Mouse (Mus musculus) heart, embryonic 15.5 days (tissue): ENCODE measurements around the gene Tpr. TPM values are rescaled to one million over a fixed set of nuclear protein-coding genes. Genes with fewer than 3 reads are reported as not detected.

Source experiments
- ATAC-seq: fragments of 200-750 bp; cut with Nextera tagmentation; replicated peaks from 2 replicates; pipeline ENCODE4 v1.8.0; 2017; ENCODE audit warnings: low read depth, moderate TSS enrichment; ENCODE audit not compliant: insufficient number of reproducible peaks, insufficient read depth, low FRiP score
- H3K27ac ChIP-seq: fragments of 300-500 bp; sonication (generic); 2 replicates; pipeline ENCODE4 v1.5.1; 2015; ENCODE audit warnings: mild to moderate bottlenecking, inconsistent platforms
- H3K27me3 ChIP-seq: fragments of 300-500 bp; sonication (generic); 2 replicates; pipeline ENCODE4 v1.6.1; 2015; ENCODE audit warnings: inconsistent platforms
- H3K36me3 ChIP-seq: fragments of 300-500 bp; sonication (generic); 2 replicates; pipeline ENCODE4 v1.6.1; 2015; ENCODE audit warnings: mild to moderate bottlenecking, inconsistent platforms
- H3K4me1 ChIP-seq: fragments of 300-500 bp; sonication (generic); replicated peaks from 2 replicates; pipeline ENCODE4 v1.6.1; 2015; ENCODE audit warnings: inconsistent platforms
- H3K4me2 ChIP-seq: fragments of 300-500 bp; sonication (generic); 2 replicates; pipeline ENCODE4 v1.6.1; 2015; ENCODE audit warnings: inconsistent platforms, mild to moderate bottlenecking, moderate library complexity
- H3K4me3 ChIP-seq: fragments of 300-500 bp; sonication (generic); 2 replicates; pipeline ENCODE4 v1.5.1; 2015; ENCODE audit warnings: mild to moderate bottlenecking, inconsistent platforms
- H3K9ac ChIP-seq: fragments of 300-500 bp; sonication (generic); 2 replicates; pipeline ENCODE4 v1.6.1; 2015; ENCODE audit warnings: mild to moderate bottlenecking, inconsistent platforms
- H3K9me3 ChIP-seq: fragments of 300-500 bp; sonication (generic); replicated peaks from 2 replicates; pipeline ENCODE4 v1.6.1; 2016; ENCODE audit warnings: inconsistent platforms
- WGBS: fragments of 180-500 bp; shearing (Covaris S2); methylation state at CpG from one replicate; pipeline ENCODE4 v1.1.7; 2015; ENCODE audit warnings: mixed read lengths; 5-methylcytosine and 5-hydroxymethylcytosine counted together
- polyA plus RNA-seq: library from polyadenylated mRNA; unstranded; fragments of >200 nt; fragmentation: Nextera tagmentation; extraction: Ambion mirVana; gene quantifications from 2 replicates; pipeline ENCODE4 v1.2.1, GENCODE M21; 2015

Tpr gene
- polyA plus RNA-seq, result 107 and 129 TPM in 2 replicates

DNA sequence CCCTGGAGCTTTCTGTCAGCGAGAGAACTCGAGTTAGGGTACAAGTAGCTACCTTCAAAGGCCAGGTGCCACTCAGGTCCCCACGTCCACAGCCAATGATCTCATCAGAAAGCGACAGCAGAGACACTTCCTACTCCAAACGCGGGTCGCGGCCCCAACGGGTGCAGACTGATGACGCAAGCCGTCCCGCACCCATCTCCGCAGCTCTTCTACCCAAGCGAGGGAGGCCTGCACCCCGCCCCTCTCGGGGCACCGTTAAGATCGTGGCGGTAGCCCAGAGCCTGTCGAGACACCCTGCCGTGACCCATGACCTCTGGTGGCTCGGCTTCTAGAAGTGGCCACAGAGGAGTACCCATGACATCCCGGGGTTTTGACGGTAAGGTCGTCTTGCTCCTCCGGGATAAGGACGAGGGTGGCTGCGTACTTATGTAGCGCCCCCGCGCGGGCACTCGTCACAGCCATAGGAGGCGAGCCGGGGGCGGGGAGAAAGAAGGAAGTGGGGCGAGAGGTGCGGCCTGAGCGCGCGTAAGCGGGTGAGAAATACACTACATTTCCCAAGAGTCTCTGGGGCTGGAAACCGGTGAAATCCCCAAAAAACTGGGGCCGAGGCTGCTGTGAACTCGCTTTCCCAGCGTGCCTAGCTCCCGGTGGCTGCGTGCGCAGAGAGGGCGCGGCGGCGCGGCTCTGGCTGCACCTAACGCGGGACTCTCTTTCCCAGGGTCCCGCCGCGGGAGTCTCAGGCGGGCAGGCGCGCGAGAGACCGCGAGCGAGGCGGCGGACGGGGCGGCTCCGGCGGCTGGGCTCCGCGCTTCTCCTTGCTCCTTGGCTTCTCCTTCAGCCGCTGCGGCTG lies at the start of gene Tpr, which contains the start of gene Odr4:
Gene Tpr (plus strand): TSS at position 201 of the 850 bp plus-strand sequence.
Gene Odr4 (minus strand): TSS at position 443 of the 850 bp plus-strand sequence.
- Histone ChIP-seq H3K9ac (peak within 1 kb of the TSS; percentile 64), H3K9me3 (no peaks in the 10 kb centered on the region), H3K4me1 (peaks cover 8% of the 10 kb centered on the region), H3K4me3 (peak within 1 kb of the TSS; percentile 61), H3K27ac (peak within 1 kb of the TSS; percentile 93), H3K27me3 (no peaks in the 10 kb centered on the region), H3K36me3 (peaks cover 31% of the 10 kb centered on the region), H3K4me2 (peak within 1 kb of the TSS; percentile 68)
- peak; percentile 97 for ATAC-seq
- WGBS, result under 1% methylated on average over 74 of the region's 76 CpGs

DNA sequence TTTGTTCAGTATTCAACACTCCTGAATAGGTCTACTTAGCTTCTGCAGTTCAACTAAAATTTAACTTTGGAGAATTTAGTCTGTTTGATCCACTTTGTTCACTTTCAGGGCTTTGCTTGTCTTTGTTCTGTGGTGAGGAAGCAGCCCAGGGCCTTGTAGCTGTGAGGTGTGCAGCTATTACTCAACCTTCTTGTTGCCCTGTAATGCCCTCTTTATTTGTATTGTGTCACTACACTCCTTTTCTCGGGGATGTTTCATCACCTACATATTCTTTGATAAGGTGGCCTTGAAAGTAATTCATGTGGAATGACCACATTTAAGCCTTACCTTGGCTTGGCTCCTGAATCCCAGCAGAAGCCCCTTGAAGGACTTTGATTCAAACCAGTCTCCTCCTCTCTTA lies 31.8 kb upstream of the Tpr start:
- H3K27me3 ChIP-seq, result no peaks in the 10 kb centered on the region
- H3K4me1 ChIP-seq, result no peaks in the 10 kb centered on the region
- peaks cover 39% of the 10 kb centered on the region for H3K36me3 ChIP-seq
- H3K4me3 ChIP-seq, result no peak overlapping the region
- no peak overlapping the region for H3K27ac ChIP-seq
- H3K9me3 ChIP-seq, result no peaks in the 10 kb centered on the region
- no peak overlapping the region for H3K9ac ChIP-seq
- no peak for ATAC-seq
- WGBS, result 95% methylated on average over 1 of the region's 1 CpGs
- no peak overlapping the region for H3K4me2 ChIP-seq

DNA sequence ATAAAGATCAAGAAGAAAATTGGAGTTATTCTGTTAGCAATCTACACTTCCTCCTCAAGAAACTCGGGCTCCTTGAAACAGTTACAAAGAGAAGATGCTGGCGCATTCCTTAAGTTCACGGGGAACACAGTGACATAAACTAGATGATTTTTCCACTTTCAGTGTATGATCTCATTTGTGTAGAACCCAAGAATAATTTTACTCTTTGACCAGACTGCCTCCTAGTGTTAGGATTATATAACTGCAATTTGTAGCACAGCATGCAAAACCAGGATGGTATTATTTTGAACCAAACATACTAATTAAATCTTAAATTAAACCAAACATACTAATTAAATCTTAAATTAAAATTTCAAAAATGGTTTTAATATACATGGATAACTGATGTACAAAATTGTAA lies 19.7 kb upstream of the Tpr start:
- Histone ChIP-seq H3K4me2 (no peak overlapping the region), H3K36me3 (peaks cover 11% of the 10 kb centered on the region; the same call in 1 of the 2 replicates), H3K9me3 (no peaks in the 10 kb centered on the region), H3K9ac (no peak overlapping the region), H3K4me3 (no peak overlapping the region), H3K4me1 (no peaks in the 10 kb centered on the region), H3K27me3 (no peaks in the 10 kb centered on the region), H3K27ac (no peak overlapping the region)
- no peak for ATAC-seq
- 68% methylated on average over 3 of the region's 3 CpGs for WGBS

DNA sequence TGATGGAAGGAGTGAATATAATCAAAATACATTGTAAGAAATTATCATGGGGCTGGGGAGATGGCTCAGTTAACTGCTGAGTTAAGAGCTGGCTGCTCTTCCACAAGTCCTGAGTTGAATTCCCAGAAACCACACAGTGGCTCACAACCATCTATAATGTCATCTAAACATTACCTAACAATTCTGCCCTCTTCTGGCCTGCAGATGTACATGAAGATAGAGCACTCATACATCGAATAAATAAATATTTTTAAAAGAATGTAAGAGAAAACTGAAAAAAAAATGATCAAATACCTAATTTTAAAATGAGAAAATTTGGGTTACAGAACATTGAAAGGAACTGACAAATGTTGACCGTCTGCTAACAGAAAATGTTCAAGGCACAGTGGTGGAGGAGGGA lies 18.4 kb upstream of the Tpr start:
- Histone ChIP-seq H3K4me2 (no peak overlapping the region), H3K27me3 (no peaks in the 10 kb centered on the region), H3K36me3 (peaks cover 14% of the 10 kb centered on the region; the same call in 1 of the 2 replicates), H3K4me1 (no peaks in the 10 kb centered on the region), H3K9ac (no peak overlapping the region), H3K4me3 (no peak overlapping the region), H3K27ac (no peak overlapping the region), H3K9me3 (no peaks in the 10 kb centered on the region)
- no peak for ATAC-seq
- WGBS, result 86% methylated on average over 2 of the region's 2 CpGs

DNA sequence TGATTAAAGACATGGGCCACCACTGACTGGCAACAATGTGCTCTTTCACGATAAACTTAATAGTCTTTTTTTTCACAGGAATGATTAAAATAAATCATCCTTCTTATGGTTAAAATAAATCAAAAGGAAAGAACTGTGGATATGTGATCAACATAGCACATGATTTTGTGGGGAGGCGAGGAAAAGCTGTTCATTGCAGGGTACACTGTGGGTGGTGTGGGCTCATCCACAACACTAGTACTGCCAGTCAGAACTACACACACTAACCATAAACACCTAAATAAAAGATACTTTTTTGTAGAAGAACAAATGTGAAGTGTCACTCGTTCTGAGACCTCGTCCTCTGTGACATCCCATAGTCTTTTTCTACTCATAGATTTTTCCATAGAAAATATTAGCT lies 8.5 kb upstream of the Tpr start:
- H3K4me3 ChIP-seq, result no peak overlapping the region
- no peaks in the 10 kb centered on the region for H3K4me1 ChIP-seq
- ATAC-seq, result no peak
- peaks cover 45% of the 10 kb centered on the region for H3K36me3 ChIP-seq
- no peaks in the 10 kb centered on the region for H3K9me3 ChIP-seq
- no peak overlapping the region for H3K9ac ChIP-seq
- no peak overlapping the region for H3K27ac ChIP-seq
- H3K4me2 ChIP-seq, result no peak overlapping the region
- H3K27me3 ChIP-seq, result no peaks in the 10 kb centered on the region
- 92% methylated on average over 4 of the region's 4 CpGs for WGBS

DNA sequence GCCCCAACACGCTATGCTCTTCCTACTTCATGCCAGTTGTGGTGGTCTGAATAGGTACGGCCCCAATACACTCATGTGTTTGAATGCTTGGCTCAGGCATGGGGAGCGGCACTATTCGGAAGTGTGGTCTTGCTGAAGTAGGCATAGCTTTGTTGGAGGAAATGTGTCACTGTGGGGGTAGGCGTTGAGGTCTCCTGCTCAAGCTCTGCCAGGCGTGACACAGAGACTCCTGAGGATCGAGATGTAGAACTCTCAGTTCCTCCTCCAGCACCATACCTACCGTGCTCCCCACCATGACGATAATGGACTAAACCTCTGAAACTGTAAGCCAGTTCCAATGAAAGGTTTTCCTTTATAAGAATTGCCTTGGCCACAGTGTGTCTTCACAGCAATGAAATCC lies 5.1 kb upstream of the Tpr start:
- Histone ChIP-seq H3K27ac (no peak overlapping the region), H3K9ac (no peak overlapping the region), H3K4me1 (peaks cover 4% of the 10 kb centered on the region), H3K9me3 (no peaks in the 10 kb centered on the region), H3K4me2 (no peak overlapping the region), H3K4me3 (no peak overlapping the region), H3K27me3 (no peaks in the 10 kb centered on the region), H3K36me3 (peaks cover 48% of the 10 kb centered on the region)
- 90% methylated on average over 9 of the region's 9 CpGs for WGBS
- no peak for ATAC-seq

DNA sequence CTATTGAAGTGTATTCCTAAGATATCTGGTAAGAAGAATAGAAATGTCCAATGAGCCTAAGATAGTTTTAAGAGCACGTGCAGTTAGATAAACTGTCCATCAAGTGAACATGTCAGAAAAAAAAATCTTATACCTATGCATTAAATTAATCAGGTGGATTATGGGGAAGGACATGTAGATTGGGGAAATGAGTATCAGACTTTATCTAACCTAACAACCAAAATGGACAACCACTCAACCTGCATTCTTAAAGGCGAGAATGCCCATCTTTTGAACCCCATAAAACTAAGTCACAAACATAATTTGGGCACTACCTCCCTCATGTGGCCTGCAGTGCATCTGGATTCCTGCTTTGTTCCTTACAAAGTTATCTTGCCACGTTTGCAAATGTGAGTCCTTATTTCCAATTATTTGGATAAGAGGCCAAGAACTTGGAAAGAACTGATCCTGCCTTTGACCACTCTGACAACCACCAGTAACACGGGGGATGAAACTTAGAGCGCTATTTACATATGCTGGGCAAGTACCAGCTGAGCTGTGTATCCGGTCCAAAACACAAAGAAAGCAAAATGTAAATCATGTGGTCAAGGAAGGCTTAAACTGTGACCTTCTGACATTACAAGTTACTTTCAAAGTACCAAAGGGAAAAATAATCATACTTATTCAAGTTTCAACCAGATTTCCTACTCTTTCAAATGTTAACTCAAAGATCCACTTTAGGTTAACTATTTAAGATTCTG lies 3.1 kb upstream of the Tpr start:
- peaks cover 37% of the 10 kb centered on the region for H3K36me3 ChIP-seq
- no peaks in the 10 kb centered on the region for H3K9me3 ChIP-seq
- 89% methylated on average over 6 of the region's 6 CpGs for WGBS
- ATAC-seq, result no peak
- no peaks in the 10 kb centered on the region for H3K27me3 ChIP-seq
- peaks cover 4% of the 10 kb centered on the region for H3K4me1 ChIP-seq
- H3K27ac ChIP-seq, result no peak overlapping the region
- H3K4me3 ChIP-seq, result no peak overlapping the region
- no peak overlapping the region for H3K4me2 ChIP-seq
- H3K9ac ChIP-seq, result no peak overlapping the region

DNA sequence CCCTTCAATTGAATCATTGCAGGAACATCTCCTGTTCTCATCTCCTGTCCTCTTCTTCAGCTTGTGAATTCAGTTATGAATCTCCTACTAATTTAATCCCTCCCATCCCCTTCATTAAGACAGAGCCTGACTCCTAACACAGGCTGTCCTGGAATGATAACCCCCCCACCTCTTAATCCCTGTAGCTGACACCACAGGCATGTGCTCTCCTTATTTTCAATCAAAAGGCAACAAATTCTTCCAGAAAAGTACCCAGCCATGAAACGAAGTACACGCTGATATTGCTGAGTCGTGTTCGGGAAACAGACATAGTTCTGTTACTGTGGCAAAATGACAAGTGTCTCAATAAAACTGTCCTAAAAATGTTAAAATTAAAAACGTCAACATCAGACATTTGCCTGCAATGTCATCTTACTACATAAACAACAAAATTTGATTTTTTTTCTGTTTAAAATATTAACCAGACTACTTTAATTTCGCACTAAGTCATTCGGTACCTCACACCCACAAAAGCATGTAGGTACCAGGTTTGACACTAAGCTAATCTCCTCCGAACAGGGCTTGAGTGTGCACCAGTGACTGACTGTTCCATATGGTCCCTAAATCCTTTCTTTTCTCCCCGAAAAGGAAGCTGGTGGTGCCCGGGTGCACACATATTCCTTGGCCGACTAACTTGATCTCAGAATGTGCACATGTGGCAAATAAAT lies 554 bp upstream of the Tpr start:
- WGBS, result 18% methylated on average over 11 of the region's 11 CpGs
- peak overlapping the region; percentile 61 for H3K4me3 ChIP-seq
- no peak for ATAC-seq

DNA sequence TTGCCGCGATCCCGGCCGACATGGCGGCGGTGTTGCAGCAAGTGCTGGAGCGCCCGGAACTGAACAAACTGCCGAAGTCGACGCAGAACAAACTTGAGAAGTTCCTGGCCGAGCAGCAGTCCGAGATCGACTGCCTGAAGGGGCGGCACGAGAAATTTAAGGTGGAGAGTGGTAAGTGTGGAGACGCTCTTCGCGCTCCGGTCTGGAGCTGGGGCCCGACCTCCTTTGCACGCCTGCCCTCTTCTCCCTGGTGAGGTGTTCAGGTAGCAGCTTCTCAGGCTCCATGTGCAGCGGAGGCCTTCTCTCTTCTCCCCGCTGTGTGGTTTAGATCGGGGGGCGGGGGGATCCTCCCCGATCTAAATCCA lies 832 bp downstream of the Tpr start:
- H3K27ac ChIP-seq, result peak overlapping the region; percentile 91
- H3K4me1 ChIP-seq, result peaks cover 8% of the 10 kb centered on the region
- H3K9ac ChIP-seq, result peak overlapping the region; percentile 60
- H3K4me2 ChIP-seq, result peak overlapping the region; percentile 63
- H3K36me3 ChIP-seq, result peaks cover 26% of the 10 kb centered on the region
- H3K27me3 ChIP-seq, result no peaks in the 10 kb centered on the region
- H3K4me3 ChIP-seq, result peak overlapping the region; percentile 61
- H3K9me3 ChIP-seq, result no peaks in the 10 kb centered on the region
- under 1% methylated on average over 27 of the region's 27 CpGs for WGBS
- ATAC-seq, result peak; percentile 56

More for the DNA sequence above, 554 bp upstream of the Tpr start:
- H3K4me2 ChIP-seq, result peak overlapping the region; percentile 68
- no peaks in the 10 kb centered on the region for H3K9me3 ChIP-seq
- H3K27me3 ChIP-seq, result no peaks in the 10 kb centered on the region
- H3K9ac ChIP-seq, result peak overlapping the region; percentile 64
- H3K4me1 ChIP-seq, result peaks cover 8% of the 10 kb centered on the region
- H3K27ac ChIP-seq, result peak overlapping the region; percentile 93
- peaks cover 30% of the 10 kb centered on the region for H3K36me3 ChIP-seq

DNA sequence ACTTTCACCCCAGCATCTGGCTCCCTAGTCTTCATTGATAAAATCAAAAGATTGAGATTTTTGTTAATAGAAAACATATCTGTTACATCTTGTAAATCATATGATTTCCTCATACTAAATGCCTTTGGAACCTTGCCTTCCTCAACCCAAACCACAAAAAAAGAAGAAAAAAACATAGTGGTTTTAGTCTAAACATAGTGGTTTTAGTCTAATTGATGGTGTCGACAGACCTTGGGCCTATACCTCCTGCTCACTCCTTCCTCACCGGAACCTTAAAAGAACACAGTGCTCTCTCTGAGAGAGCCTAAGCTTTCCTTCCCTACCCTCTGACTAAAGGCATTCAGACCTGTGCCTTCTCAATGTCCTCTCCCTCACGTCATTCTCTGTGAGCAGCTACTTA lies 3.4 kb downstream of the Tpr start:
- whole genome bisulfite sequencing, result 78% methylated on average over 3 of the region's 3 CpGs
- no peak overlapping the region for H3K9ac ChIP-seq
- H3K4me3 ChIP-seq, result no peak overlapping the region
- H3K27me3 ChIP-seq, result no peaks in the 10 kb centered on the region
- no peak overlapping the region for H3K27ac ChIP-seq
- peaks cover 22% of the 10 kb centered on the region for H3K36me3 ChIP-seq
- H3K4me1 ChIP-seq, result peaks cover 8% of the 10 kb centered on the region
- no peak for ATAC-seq
- H3K9me3 ChIP-seq, result no peaks in the 10 kb centered on the region
- no peak overlapping the region for H3K4me2 ChIP-seq

DNA sequence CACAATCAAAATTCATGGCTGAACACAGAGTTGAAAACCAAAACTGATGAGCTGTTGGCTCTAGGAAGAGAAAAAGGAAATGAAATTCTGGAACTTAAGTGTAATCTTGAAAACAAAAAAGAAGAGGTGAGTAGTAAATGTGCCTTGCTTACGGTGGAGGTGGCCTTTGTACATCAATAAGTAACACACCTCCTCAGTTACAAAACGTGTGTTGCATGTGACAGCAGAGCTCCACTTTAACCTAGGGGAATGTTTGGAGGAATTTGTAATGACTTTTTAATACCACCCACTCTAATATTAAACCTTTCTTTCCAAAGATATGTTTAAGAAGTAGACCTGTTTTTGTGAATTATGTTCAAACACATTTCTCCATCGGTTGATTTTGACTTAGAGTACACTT lies 11.3 kb downstream of the Tpr start:
- ATAC-seq, result no peak
- Histone ChIP-seq H3K27me3 (no peaks in the 10 kb centered on the region), H3K36me3 (peaks cover 55% of the 10 kb centered on the region), H3K4me2 (no peak overlapping the region), H3K9me3 (no peaks in the 10 kb centered on the region), H3K4me1 (no peaks in the 10 kb centered on the region), H3K27ac (no peak overlapping the region), H3K9ac (no peak overlapping the region), H3K4me3 (no peak overlapping the region)
- 89% methylated on average over 3 of the region's 3 CpGs for WGBS
